Mouse (Mus musculus) heart, embryonic 15.5 days (tissue): Measurements from ENCODE around the gene Ear2. TPM values are rescaled to one million over a fixed set of nuclear protein-coding genes. Genes with fewer than 3 reads are reported as not detected.

Source experiments
- polyA plus RNA-seq: library from polyadenylated mRNA; unstranded; fragments of >200 nt; fragmentation: Nextera tagmentation; extraction: Ambion mirVana; gene quantifications from 2 replicates; pipeline ENCODE4 v1.2.1, GENCODE M21; 2015

The Ear2 gene
- polyA plus RNA-seq, 1 experiment from 2014 or later, result not detected

Other genes starting within 250 kb of the Ear2 start
- not detected in 2 replicates for gene Ear1, start 227.1 kb upstream of the Ear2 start, polyA plus RNA-seq
- not detected in 2 replicates for gene Ear10, start 179.1 kb upstream of the Ear2 start, polyA plus RNA-seq
- gene Gm8113, start 177.3 kb upstream of the Ear2 start, polyA plus RNA-seq, result 26.1 and 28.5 TPM in 2 replicates
- gene Ang5, start 145.6 kb upstream of the Ear2 start, polyA plus RNA-seq, result not detected in 2 replicates
- not detected in 2 replicates for gene Ang6, start 100.4 kb upstream of the Ear2 start, polyA plus RNA-seq
- not detected in 2 replicates for gene Gm3327, start 21.2 kb downstream of the Ear2 start, polyA plus RNA-seq
- gene Gm8212, start 95.0 kb downstream of the Ear2 start, polyA plus RNA-seq, result not detected in 2 replicates
- not detected in 2 replicates for gene 4930503E14Rik, start 110.6 kb downstream of the Ear2 start, polyA plus RNA-seq
- gene Gm8220, start 182.9 kb downstream of the Ear2 start, polyA plus RNA-seq, result not detected in 2 replicates
- not detected in 2 replicates for gene Gm5930, start 235.9 kb downstream of the Ear2 start, polyA plus RNA-seq